Mouse (Mus musculus): ENCODE results near the gene Tspan9. TPM values are rescaled to one million over a fixed set of nuclear protein-coding genes. Genes with fewer than 3 reads are reported as not detected.

Gene Tspan9
- total RNA-seq, 2 experiments from 2014 or later = 0.22 TPM; not detected in 1

GRCm38 (mm10) chr6:127971931-127972330 lies 171.5 kb downstream of the Tspan9 start:
- no peak for ATAC-seq (replicated peaks; ENCODE audit: low FRiP score, low TSS enrichment, poor library complexity, severe bottlenecking)

- no peak for ATAC-seq (replicated peaks; ENCODE audit: low FRiP score, low TSS enrichment, poor library complexity, severe bottlenecking)
Observed at GRCm38 (mm10) chr6:127970848-127971247, 172.5 kb downstream of the Tspan9 start.

DNA sequence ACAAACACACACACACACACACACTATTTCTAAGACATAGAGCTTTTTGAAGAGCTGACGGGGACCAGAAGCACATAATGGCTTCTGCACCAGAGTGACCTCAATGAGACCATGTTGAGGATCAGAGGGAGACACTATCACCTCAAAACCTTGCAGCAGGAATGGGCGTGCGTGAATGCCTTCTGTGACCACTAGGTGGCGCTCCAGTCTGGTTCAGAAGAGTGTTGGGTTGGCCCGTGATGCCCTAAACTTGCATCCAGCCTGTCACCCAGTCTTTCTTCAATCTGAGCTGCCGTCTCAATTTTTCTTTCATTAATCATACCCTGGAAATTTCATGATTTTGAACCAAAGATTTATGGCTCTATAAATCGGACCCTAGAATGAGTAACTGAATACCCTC lies 173.3 kb downstream of the Tspan9 start:
- ATAC-seq (replicated peaks; ENCODE audit: low FRiP score, low TSS enrichment, poor library complexity, severe bottlenecking) = peak; percentile 75

DNA sequence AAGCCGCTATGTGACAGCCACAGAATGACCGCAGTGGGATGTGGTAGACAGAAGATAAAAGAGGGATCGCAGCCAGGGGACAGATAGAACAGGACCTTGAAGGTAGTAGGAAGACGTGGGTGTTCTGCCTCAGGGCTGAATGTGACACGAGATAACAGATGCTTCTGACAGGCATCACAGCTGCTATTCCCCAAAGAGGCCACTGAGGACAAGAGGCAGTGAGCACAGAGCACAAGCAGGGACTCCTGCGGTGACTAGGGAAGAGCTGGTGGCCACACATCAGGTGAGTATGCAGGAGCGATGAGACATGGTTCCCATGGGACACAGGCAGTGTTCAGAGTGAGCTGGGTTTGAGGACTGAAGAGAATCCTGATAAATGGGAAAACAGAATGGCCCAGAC lies 173.7 kb downstream of the Tspan9 start:
- 0 out of 2 replicates have a peak, but pooled peaks have one; percentile 19 for ATAC-seq (replicated peaks; ENCODE audit: low FRiP score, low TSS enrichment, poor library complexity, severe bottlenecking)

- ATAC-seq (replicated peaks; ENCODE audit: low FRiP score, low TSS enrichment, poor library complexity, severe bottlenecking) = no peak
Observed at GRCm38 (mm10) chr6:127965497-127965896, 177.9 kb downstream of the Tspan9 start.

DNA sequence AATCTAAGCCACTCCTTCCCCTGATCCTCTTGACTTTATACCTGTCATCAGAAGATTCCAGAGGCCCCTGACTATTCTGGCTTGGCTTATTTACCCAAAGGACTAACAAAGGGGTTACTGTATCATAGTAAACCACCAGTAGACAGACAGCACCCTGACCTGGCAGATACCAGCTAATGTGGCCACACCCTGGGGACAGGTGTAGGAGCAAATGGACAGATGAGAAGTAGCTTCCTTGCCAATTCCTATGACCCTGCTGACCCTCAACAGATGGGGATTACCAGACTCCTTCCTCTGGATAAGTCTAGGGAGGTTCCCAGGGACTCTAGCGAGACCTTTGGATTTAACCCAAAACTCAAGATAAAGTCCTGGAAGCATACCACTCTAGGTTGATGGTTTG lies 183.2 kb downstream of the Tspan9 start:
- no peak for ATAC-seq (replicated peaks; ENCODE audit: low FRiP score, low TSS enrichment, poor library complexity, severe bottlenecking)

DNA sequence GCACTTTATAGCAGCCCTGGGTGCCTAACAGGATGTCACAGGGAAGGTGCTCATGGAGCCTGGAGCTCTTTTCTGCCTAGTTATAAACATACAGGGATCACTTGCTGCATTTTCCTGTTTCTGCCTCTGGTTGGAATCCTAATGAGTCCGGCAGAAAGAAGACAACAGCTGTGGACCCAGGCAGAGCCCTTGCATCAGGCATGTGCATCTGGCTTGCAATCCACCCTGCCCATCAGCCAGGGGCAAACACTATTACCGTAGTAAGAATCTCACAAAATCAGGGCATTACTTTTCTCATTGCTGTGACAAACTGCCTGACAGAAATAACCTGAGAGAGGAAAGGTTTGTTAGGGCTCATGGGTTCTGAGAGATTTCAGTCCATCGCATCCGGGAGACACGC lies 187.2 kb downstream of the Tspan9 start:
- ATAC-seq (replicated peaks; ENCODE audit: low FRiP score, low TSS enrichment, poor library complexity, severe bottlenecking) = no peak

- ATAC-seq (replicated peaks; ENCODE audit: low FRiP score, low TSS enrichment, poor library complexity, severe bottlenecking) = no peak
Observed at GRCm38 (mm10) chr6:127953071-127953470, 190.3 kb downstream of the Tspan9 start.

DNA sequence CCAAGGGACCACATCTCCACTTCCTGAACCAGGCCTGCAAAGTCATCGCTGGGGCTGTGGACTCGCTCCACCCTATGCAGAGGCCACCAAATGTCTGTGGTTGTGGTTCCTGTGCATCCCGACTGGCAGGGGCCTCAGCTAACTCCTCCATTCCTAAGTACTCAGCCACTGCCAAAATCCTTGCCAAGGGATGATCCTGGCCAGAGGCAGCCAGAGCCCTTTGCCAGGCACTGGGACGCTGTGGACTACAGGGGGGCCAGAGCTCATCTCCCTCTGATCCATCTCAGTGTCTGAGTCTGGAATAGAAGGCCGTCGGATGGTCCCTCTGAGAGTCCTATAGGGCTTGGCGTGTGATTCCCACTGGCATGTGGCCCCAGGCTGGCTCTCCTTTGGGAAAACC lies 193.5 kb downstream of the Tspan9 start:
- ATAC-seq (replicated peaks; ENCODE audit: low FRiP score, low TSS enrichment, poor library complexity, severe bottlenecking) = no peak

- ATAC-seq (replicated peaks; ENCODE audit: low FRiP score, low TSS enrichment, poor library complexity, severe bottlenecking) = no peak
Observed at GRCm38 (mm10) chr6:127948656-127949055, 194.7 kb downstream of the Tspan9 start.

DNA sequence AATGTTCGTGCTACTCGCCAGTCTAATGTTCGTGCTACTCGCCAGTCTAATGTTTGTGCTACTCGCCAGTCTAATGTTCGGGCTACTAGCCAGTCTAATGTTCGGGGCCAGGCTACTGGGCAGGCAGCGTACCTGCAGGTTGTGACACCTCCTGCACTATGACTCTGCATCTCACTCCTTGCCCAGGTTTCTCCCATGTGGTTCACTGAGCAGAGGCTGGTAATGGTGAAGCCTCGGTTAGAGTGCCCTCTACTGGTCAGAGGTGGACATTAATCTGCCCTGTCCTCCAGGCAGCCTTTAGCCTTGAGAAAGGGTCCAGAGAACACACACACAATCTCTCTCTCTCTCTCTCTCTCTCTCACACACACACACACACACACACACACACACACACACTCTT lies 197.7 kb downstream of the Tspan9 start:
- ATAC-seq (replicated peaks; ENCODE audit: low FRiP score, low TSS enrichment, poor library complexity, severe bottlenecking) = peak; percentile 93

GRCm38 (mm10) chr6:127942421-127942820 lies 201.0 kb downstream of the Tspan9 start:
- no peak for ATAC-seq (replicated peaks; ENCODE audit: low FRiP score, low TSS enrichment, poor library complexity, severe bottlenecking)

DNA sequence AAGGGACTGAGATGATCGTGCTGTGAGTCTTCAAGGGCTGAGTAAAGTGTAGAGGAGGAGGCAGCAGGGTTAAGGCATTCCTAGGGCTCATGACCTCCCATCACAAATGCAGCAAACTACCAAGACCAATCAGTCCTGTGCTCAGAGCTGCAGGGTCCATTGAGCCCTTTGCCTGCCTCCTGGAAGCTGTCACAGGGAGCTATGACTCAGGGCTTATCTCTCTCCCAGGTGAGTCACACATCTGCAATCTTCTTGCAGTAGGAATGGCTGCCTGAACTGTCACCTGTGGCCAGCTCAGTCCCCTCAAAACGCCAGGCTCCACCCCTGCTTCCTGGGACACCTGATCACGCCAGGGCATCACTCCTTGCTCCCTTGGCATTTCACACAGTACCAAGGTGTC lies 208.3 kb downstream of the Tspan9 start:
- ATAC-seq (replicated peaks; ENCODE audit: low FRiP score, low TSS enrichment, poor library complexity, severe bottlenecking) = no peak

DNA sequence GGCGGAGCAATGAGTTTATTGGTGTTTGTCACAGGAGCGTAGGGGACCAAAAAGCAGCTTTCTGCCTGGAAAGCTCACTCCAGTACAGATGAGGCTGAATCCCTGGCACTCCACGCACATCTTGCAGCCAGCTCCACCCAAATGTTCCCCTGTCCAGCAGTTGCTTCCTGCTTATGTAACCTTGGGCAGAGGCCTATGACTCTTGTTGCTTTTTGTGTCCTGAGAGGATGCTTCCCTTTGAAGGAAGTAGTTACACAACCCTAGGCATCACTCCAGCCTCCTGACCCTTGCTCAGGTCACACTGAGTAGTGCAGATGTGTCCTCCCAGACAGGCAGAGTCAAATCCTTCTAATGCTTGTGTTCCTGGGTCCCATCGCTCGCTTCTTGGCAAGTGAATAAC lies 209.6 kb downstream of the Tspan9 start:
- no peak for ATAC-seq (replicated peaks; ENCODE audit: low FRiP score, low TSS enrichment, poor library complexity, severe bottlenecking)

DNA sequence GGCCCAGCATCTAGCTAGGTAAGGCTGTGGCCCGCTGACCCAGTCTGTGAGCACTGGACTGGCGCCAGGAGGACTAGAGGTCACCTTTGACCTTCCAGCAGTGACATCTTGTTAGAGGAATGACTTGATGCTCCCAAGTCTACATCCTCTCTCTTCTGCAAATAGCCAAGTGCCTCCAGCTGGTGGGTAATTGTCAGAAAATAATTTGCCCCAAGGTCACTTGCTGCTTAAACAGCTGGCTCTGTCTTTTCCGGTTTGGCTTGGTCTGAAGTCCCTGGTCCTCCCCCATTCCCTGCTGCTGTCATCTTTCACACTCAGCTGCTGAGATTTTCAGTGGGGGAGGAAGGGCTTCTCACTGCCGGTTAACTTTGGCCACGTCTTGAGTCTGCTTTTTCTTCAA lies 210.7 kb downstream of the Tspan9 start:
- no peak for ATAC-seq (replicated peaks; ENCODE audit: low FRiP score, low TSS enrichment, poor library complexity, severe bottlenecking)

DNA sequence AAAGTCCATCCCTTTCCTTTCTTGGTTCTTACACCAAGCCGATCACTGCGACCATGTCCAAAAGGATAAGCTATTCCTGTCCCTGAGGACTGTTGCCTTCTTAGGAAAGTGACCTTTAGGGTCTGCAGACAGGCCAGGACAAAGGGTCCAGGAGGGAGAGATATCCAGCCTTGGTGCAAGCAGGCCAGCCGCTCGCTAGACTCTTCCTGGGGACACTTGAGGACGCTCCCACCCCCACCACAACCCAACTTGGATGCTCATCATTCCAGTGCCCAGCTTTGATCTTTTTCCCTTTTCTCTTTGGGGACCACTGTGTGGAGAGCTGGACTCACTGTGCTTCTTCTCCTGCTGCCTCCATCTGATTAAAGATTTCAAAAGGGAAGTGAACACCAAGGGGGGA lies 214.7 kb downstream of the Tspan9 start:
- ATAC-seq (replicated peaks; ENCODE audit: low FRiP score, low TSS enrichment, poor library complexity, severe bottlenecking) = no peak

DNA sequence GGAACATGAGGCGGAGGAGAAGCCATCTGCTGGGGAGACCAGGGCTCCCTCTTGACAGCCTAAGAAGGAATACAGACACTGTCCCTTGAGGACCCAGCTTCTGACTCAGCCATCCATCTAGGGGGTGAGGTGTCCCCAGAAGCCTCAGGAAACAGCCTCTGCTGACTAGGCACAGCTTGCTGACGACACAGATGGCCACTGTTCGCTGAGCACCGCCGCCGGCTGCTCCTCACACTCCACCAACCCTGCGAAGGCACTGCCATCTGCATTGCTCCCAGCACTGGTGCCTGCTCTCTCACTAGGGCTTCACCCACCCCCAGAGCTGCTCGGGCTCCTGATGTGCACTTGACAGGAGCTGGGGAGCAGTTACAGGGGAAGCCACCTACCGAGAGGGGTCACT lies 217.5 kb downstream of the Tspan9 start:
- ATAC-seq (replicated peaks; ENCODE audit: low FRiP score, low TSS enrichment, poor library complexity, severe bottlenecking) = no peak

DNA sequence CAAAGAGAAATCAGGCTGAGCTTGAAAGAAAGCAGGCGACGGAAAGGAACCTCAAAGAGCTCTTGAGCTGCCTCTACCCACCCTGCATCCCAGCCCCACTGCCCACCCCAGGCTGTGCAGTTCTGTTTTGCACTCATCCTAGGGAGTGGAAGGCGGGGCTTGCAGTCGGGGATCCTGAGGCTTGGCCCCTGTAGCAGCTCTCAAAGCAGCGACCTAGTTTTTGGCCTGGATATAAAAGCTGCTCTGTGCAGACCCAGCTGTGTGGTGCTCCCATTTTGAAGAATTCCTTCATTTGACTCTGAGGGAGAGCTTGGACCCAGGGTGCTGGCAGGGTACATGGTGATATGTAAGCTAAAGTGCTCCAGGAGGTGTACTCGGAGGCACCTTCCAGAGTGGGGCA lies 218.6 kb downstream of the Tspan9 start:
- ATAC-seq (replicated peaks; ENCODE audit: low FRiP score, low TSS enrichment, poor library complexity, severe bottlenecking) = no peak

- no peak for ATAC-seq (replicated peaks; ENCODE audit: low FRiP score, low TSS enrichment, poor library complexity, severe bottlenecking)
Observed at GRCm38 (mm10) chr6:127923296-127923695, 220.1 kb downstream of the Tspan9 start.

- no peak for ATAC-seq (replicated peaks; ENCODE audit: low FRiP score, low TSS enrichment, poor library complexity, severe bottlenecking)
Observed at GRCm38 (mm10) chr6:127921996-127922395, 221.4 kb downstream of the Tspan9 start.

- peak; percentile 75 for ATAC-seq (replicated peaks; ENCODE audit: low FRiP score, low TSS enrichment, poor library complexity, severe bottlenecking)
Observed at GRCm38 (mm10) chr6:127920652-127921051, 222.7 kb downstream of the Tspan9 start.

DNA sequence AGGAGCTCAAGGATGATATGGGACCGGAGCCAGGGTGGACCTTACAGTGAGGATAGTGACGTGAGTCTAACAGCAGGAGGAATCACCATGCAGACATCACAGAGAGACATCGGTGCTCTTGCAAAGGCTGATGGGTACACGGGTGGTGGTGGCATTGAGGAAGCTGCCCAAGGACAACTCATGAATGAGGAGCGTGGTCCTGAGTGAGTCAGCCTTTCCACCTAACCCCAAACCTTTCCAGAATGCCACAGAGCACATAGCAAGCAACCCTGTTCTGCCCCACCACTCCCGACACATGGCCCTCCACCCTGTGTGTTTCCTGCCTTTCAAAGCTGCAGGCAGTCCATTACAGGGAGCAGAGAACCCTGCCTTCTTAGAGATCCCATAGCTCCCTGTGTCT lies 223.9 kb downstream of the Tspan9 start:
- no peak for ATAC-seq (replicated peaks; ENCODE audit: low FRiP score, low TSS enrichment, poor library complexity, severe bottlenecking)
